Mouse (Mus musculus): ENCODE results near the gene Afp.

DNA sequence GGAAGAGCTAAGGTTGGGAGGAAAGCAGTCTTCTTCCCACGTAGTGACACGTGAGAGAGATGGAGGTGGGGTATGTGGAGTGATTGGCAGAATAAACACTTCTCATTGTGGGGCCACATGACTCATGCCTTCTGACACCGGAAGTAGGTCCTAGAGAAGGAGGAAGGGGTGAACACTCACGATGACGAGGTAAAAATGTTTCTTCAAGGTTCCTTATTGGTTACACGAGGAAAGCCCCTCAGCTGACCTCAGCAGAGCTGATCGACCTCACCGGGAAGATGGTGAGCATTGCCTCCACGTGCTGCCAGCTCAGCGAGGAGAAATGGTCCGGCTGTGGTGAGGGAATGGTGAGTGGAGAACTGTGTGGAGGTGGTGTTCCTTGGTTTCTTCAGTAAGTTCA is 14.2 kb downstream of the Afp start:
- TF ChIP-seq POLR2A (IDR thresholded peaks at IDR 0.05; ENCODE audit: extremely low read depth, insufficient read depth, low read length) (no peak), CTCF (IDR thresholded peaks at IDR 0.05; ENCODE audit: low read depth, low read length) (no peak)

All from liver, adult 2 months (tissue).